Mouse (Mus musculus): ENCODE measurements around the gene Bmp4. TPM values are rescaled to one million over a fixed set of nuclear protein-coding genes. Genes with fewer than 3 reads are reported as not detected.

The Bmp4 gene
- polyA plus RNA-seq, 1 experiment from 2014 or later = 7.5 TPM

GRCm38 (mm10) chr14:46410557-46411120 lies 20.2 kb upstream of the Bmp4 start:
- Histone ChIP-seq H3K4me3 (ENCODE audit: low read length) (no peak overlapping the region), H3K27me3 (replicated peaks; ENCODE audit: control insufficient read depth, insufficient read depth, low read length) (no peaks in the 10 kb centered on the region), H3K27ac (ENCODE audit: low read depth, low read length) (no peak overlapping the region), H3K36me3 (ENCODE audit: control insufficient read depth, insufficient read depth, low read length) (no peaks in the 10 kb centered on the region), H3K9ac (ENCODE audit: low read depth, low read length) (no peak overlapping the region), H3K4me2 (ENCODE audit: low read length) (no peak overlapping the region), H3K9me3 (ENCODE audit: control insufficient read depth, low read length) (0 out of 2 replicates have a peak, but pooled peaks cover 3% of the 10 kb centered on the region), H3K4me1 (ENCODE audit: control insufficient read depth, insufficient read depth, low read depth, low read length) (no peaks in the 10 kb centered on the region)
- WGBS = 65% methylated on average over 4 of the region's 4 CpGs
- ATAC-seq = no peak

- no peak overlapping the region for H3K9ac ChIP-seq (ENCODE audit: low read depth, low read length)
- H3K27me3 ChIP-seq (replicated peaks; ENCODE audit: control insufficient read depth, insufficient read depth, low read length) = no peaks in the 10 kb centered on the region
- no peak overlapping the region for H3K27ac ChIP-seq (ENCODE audit: low read depth, low read length)
- no peaks in the 10 kb centered on the region for H3K36me3 ChIP-seq (ENCODE audit: control insufficient read depth, insufficient read depth, low read length)
- WGBS = 76% methylated on average over 10 of the region's 10 CpGs
- 0 out of 2 replicates have a peak, but pooled peaks have one; percentile 52 for ATAC-seq
- no peak overlapping the region for H3K4me2 ChIP-seq (ENCODE audit: low read length)
- no peaks in the 10 kb centered on the region for H3K9me3 ChIP-seq (ENCODE audit: control insufficient read depth, low read length)
- H3K4me1 ChIP-seq (ENCODE audit: control insufficient read depth, insufficient read depth, low read depth, low read length) = no peaks in the 10 kb centered on the region
- no peak overlapping the region for H3K4me3 ChIP-seq (ENCODE audit: low read length)
Observed at GRCm38 (mm10) chr14:46409016-46409415, 18.5 kb upstream of the Bmp4 start.

GRCm38 (mm10) chr14:46408319-46408718 lies 17.9 kb upstream of the Bmp4 start:
- 86% methylated on average over 3 of the region's 3 CpGs for WGBS
- no peak overlapping the region for H3K4me3 ChIP-seq (ENCODE audit: low read length)
- H3K4me1 ChIP-seq (ENCODE audit: control insufficient read depth, insufficient read depth, low read depth, low read length) = no peaks in the 10 kb centered on the region
- H3K9me3 ChIP-seq (ENCODE audit: control insufficient read depth, low read length) = no peaks in the 10 kb centered on the region
- no peaks in the 10 kb centered on the region for H3K27me3 ChIP-seq (replicated peaks; ENCODE audit: control insufficient read depth, insufficient read depth, low read length)
- H3K4me2 ChIP-seq (ENCODE audit: low read length) = no peak overlapping the region
- H3K36me3 ChIP-seq (ENCODE audit: control insufficient read depth, insufficient read depth, low read length) = no peaks in the 10 kb centered on the region
- H3K9ac ChIP-seq (ENCODE audit: low read depth, low read length) = no peak overlapping the region
- H3K27ac ChIP-seq (ENCODE audit: low read depth, low read length) = no peak overlapping the region
- no peak for ATAC-seq

DNA sequence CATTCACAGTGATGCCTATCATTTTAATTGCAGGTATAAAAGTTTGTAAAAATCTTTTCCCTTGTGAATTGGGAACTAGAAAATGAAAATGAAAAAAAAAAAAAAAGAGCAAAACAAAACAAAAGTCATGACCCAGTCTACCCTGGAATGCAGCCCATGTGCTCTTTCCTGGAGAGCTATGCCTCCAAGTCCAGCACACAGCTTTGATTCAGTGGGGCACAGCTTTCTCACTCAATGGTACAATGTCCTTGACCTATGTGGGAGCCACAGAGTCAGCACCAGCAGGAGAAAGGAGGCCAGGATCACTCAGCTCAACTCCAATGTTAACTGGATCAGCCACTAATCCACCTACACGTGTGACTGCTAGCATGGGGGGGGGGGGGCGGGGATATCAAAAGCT lies 9.5 kb upstream of the Bmp4 start:
- WGBS = 86% methylated on average over 2 of the region's 2 CpGs
- Histone ChIP-seq H3K4me2 (ENCODE audit: low read length) (no peak overlapping the region), H3K36me3 (ENCODE audit: control insufficient read depth, insufficient read depth, low read length) (no peaks in the 10 kb centered on the region), H3K4me3 (ENCODE audit: low read length) (no peak overlapping the region), H3K4me1 (ENCODE audit: control insufficient read depth, insufficient read depth, low read depth, low read length) (peaks cover 9% of the 10 kb centered on the region), H3K27ac (ENCODE audit: low read depth, low read length) (no peak overlapping the region), H3K9me3 (ENCODE audit: control insufficient read depth, low read length) (no peaks in the 10 kb centered on the region), H3K27me3 (replicated peaks; ENCODE audit: control insufficient read depth, insufficient read depth, low read length) (peaks cover 24% of the 10 kb centered on the region), H3K9ac (ENCODE audit: low read depth, low read length) (no peak overlapping the region)
- ATAC-seq = no peak

DNA sequence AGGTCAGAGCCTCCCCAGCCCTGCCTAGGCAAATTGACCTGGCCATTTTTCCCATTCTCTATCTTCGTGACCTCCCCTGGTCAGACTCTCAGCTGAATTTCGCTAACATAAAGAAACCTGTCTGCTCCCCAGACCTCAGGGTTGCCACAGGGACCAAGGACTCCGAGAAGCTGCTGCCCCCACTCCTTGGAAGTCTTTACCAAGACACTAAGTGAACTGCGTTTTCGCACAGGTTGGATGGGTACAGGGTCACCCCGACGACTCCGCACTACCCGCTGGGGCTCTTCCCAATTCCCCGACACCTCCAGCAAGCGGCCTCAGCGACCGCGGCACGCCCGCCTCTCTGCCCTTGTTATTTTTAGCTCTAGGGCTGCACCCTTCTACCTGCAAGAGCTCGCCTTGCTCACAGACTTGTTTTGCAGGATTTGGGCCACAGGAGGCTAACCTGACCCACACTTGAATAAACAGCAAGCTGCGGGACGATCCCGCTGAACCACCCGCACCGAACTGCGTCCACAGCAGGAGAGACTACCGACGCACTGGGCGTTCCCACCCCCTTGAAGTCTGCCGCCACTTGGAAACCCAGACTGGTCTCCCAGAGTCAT lies 7.7 kb upstream of the Bmp4 start:
- 2% methylated on average over 27 of the region's 27 CpGs for WGBS
- Histone ChIP-seq H3K27me3 (replicated peaks; ENCODE audit: control insufficient read depth, insufficient read depth, low read length) (peaks cover 26% of the 10 kb centered on the region), H3K27ac (ENCODE audit: low read depth, low read length) (no peak overlapping the region), H3K9me3 (ENCODE audit: control insufficient read depth, low read length) (no peaks in the 10 kb centered on the region), H3K4me1 (ENCODE audit: control insufficient read depth, insufficient read depth, low read depth, low read length) (peaks cover 9% of the 10 kb centered on the region), H3K4me2 (ENCODE audit: low read length) (peak overlapping the region; percentile 58), H3K4me3 (ENCODE audit: low read length) (peak overlapping the region; percentile 35), H3K9ac (ENCODE audit: low read depth, low read length) (peak overlapping the region; percentile 35), H3K36me3 (ENCODE audit: control insufficient read depth, insufficient read depth, low read length) (no peaks in the 10 kb centered on the region)
- 0 out of 2 replicates have a peak, but pooled peaks have one; percentile 17 for ATAC-seq

- no peak overlapping the region for H3K9ac ChIP-seq (ENCODE audit: low read depth, low read length)
- H3K36me3 ChIP-seq (ENCODE audit: control insufficient read depth, insufficient read depth, low read length) = no peaks in the 10 kb centered on the region
- H3K4me1 ChIP-seq (ENCODE audit: control insufficient read depth, insufficient read depth, low read depth, low read length) = peaks cover 20% of the 10 kb centered on the region
- H3K27me3 ChIP-seq (replicated peaks; ENCODE audit: control insufficient read depth, insufficient read depth, low read length) = peaks cover 42% of the 10 kb centered on the region
- H3K27ac ChIP-seq (ENCODE audit: low read depth, low read length) = no peak overlapping the region
- H3K4me2 ChIP-seq (ENCODE audit: low read length) = no peak overlapping the region
- 47% methylated on average over 6 of the region's 6 CpGs for WGBS
- H3K4me3 ChIP-seq (ENCODE audit: low read length) = no peak overlapping the region
- ATAC-seq = no peak
- H3K9me3 ChIP-seq (ENCODE audit: control insufficient read depth, low read length) = no peaks in the 10 kb centered on the region
Observed at GRCm38 (mm10) chr14:46391621-46392170, 1.2 kb upstream of the Bmp4 start.

GRCm38 (mm10) chr14:46389438-46390248 lies 826 bp downstream of the Bmp4 start:
- 8% methylated on average over 24 of the region's 24 CpGs for WGBS
- peaks cover 30% of the 10 kb centered on the region for H3K4me1 ChIP-seq (ENCODE audit: control insufficient read depth, insufficient read depth, low read depth, low read length)

GRCm38 (mm10) chr14:46388636-46389035 lies 1.8 kb downstream of the Bmp4 start:
- Histone ChIP-seq H3K4me2 (ENCODE audit: low read length) (peak overlapping the region; percentile 84), H3K4me1 (ENCODE audit: control insufficient read depth, insufficient read depth, low read depth, low read length) (peaks cover 30% of the 10 kb centered on the region), H3K36me3 (ENCODE audit: control insufficient read depth, insufficient read depth, low read length) (no peaks in the 10 kb centered on the region), H3K4me3 (ENCODE audit: low read length) (peak overlapping the region; percentile 57), H3K9me3 (ENCODE audit: control insufficient read depth, low read length) (no peaks in the 10 kb centered on the region), H3K9ac (ENCODE audit: low read depth, low read length) (no peak overlapping the region; the same call in 1 of the 2 replicates), H3K27ac (ENCODE audit: low read depth, low read length) (no peak overlapping the region), H3K27me3 (replicated peaks; ENCODE audit: control insufficient read depth, insufficient read depth, low read length) (peaks cover 49% of the 10 kb centered on the region)
- no peak for ATAC-seq
- WGBS = under 1% methylated on average over 26 of the region's 27 CpGs

More at GRCm38 (mm10) chr14:46389438-46390248, 826 bp downstream of the Bmp4 start:
- H3K4me3 ChIP-seq (ENCODE audit: low read length) = peak overlapping the region; percentile 17
- peak overlapping the region; percentile 39 for H3K4me2 ChIP-seq (ENCODE audit: low read length)
- no peak overlapping the region for H3K27ac ChIP-seq (ENCODE audit: low read depth, low read length)
- H3K9me3 ChIP-seq (ENCODE audit: control insufficient read depth, low read length) = no peaks in the 10 kb centered on the region
- H3K36me3 ChIP-seq (ENCODE audit: control insufficient read depth, insufficient read depth, low read length) = no peaks in the 10 kb centered on the region
- no peak for ATAC-seq
- H3K27me3 ChIP-seq (replicated peaks; ENCODE audit: control insufficient read depth, insufficient read depth, low read length) = peaks cover 44% of the 10 kb centered on the region
- H3K9ac ChIP-seq (ENCODE audit: low read depth, low read length) = no peak overlapping the region

Measured in hindbrain, embryonic 16.5 days (tissue).